Mouse (Mus musculus): Measurements from ENCODE around the gene Tent5c. TPM values are rescaled to one million over a fixed set of nuclear protein-coding genes. Genes with fewer than 3 reads are reported as not detected.

The Tent5c gene
- polyA plus RNA-seq, 1 experiment from 2014 or later = 22.6 TPM

DNA sequence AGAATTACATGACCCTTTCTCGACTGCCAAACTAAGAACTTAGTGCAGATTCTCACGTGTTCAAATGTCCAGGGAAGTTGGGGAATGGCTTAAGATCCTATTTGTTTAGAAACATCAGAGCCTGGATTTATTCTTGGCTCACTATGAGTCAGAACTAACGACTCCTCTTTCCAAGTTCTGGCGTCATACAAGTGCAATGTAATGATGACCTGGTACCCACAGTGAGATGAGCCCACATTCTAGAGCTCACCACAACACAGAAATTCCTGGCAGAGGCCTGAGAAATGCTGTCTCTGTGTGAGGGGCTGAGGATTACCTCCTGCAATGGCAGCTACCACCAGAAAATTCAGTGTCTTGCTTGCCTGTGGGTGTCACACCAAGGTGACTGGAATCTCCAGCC lies 18.1 kb upstream of the Tent5c start:
- Histone ChIP-seq H3K9me3 (no peaks in the 10 kb centered on the region), H3K4me1 (no peaks in the 10 kb centered on the region), H3K27me3 (replicated peaks) (no peaks in the 10 kb centered on the region), H3K4me3 (replicated peaks) (no peak overlapping the region), H3K9ac (no peak overlapping the region), H3K4me2 (no peak overlapping the region), H3K27ac (no peak overlapping the region), H3K36me3 (no peaks in the 10 kb centered on the region)
- WGBS = 55% methylated on average over 4 of the region's 4 CpGs
- ATAC-seq (ENCODE audit: insufficient read depth, low FRiP score, low read depth) = no peak

DNA sequence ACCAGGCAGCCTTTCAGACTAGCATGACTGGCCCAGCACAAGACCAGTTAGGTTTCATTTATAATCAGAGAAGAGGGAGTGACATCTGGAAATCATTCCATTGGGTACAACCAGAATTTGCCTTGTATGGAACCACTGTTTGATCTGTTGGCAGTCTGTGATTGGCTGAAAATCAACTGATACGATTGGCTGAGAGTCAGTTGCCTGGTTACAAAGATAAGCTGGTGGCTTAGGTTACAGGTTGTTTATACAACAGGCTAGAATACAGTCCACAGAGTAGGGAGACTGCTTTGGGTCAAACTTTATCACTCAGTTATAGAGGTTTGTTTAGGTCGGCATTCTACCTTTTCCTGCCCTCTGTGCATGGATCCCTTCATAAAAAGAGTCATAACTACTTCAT lies 17.6 kb upstream of the Tent5c start:
- H3K9ac ChIP-seq = no peak overlapping the region
- H3K36me3 ChIP-seq = no peaks in the 10 kb centered on the region
- no peak overlapping the region for H3K27ac ChIP-seq
- no peaks in the 10 kb centered on the region for H3K9me3 ChIP-seq
- no peak for ATAC-seq (ENCODE audit: insufficient read depth, low FRiP score, low read depth)
- no peak overlapping the region for H3K4me3 ChIP-seq (replicated peaks)
- no peak overlapping the region for H3K4me2 ChIP-seq
- no peaks in the 10 kb centered on the region for H3K4me1 ChIP-seq
- H3K27me3 ChIP-seq (replicated peaks) = no peaks in the 10 kb centered on the region
- 40% methylated on average over 2 of the region's 2 CpGs for WGBS

DNA sequence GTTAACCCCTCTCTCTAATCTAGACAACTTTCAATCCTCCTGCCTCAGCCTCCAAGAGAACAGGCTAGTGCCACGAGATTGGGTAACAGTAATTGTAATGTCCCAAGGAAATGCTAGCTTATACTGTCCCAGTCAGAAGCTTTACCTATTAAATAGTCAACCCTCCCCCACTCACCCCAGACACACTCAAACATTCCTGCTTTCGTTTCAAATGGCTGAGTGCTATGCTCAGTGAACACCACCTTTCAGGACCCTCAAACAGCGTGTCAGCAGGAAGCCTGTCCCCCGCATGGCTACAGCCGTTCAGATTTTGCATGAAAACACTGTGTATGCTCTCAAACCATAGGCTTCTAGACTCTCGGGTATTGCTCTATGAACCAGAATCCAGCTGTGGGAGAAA lies 14.8 kb upstream of the Tent5c start:
- Histone ChIP-seq H3K9me3 (no peaks in the 10 kb centered on the region), H3K27me3 (replicated peaks) (no peaks in the 10 kb centered on the region), H3K4me3 (replicated peaks) (no peak overlapping the region), H3K4me1 (no peaks in the 10 kb centered on the region), H3K4me2 (no peak overlapping the region), H3K27ac (no peak overlapping the region), H3K9ac (no peak overlapping the region), H3K36me3 (no peaks in the 10 kb centered on the region)
- ATAC-seq (ENCODE audit: insufficient read depth, low FRiP score, low read depth) = no peak
- WGBS = 71% methylated on average over 6 of the region's 6 CpGs

DNA sequence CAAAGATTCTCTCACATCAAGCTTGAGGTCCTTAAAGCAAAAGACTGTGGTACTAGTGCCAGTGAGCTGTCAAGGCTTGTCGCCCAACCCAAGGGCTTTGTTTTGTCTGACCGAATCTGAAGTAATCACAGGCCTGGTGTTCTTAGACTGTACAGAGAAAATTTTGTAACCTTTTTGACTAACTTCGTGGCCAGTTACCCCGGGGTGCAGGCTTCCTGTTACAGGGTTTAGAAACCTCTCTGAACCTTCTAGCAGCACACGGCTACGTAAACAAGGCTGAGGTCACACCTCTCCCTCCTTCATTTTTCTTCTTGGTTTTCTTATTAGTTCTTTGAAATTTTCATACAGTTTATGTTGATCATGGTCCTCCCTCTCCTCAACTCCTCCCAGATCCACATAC lies 13.4 kb upstream of the Tent5c start:
- H3K9ac ChIP-seq = no peak overlapping the region
- no peak overlapping the region for H3K4me2 ChIP-seq
- no peaks in the 10 kb centered on the region for H3K4me1 ChIP-seq
- no peak for ATAC-seq (ENCODE audit: insufficient read depth, low FRiP score, low read depth)
- H3K27me3 ChIP-seq (replicated peaks) = no peaks in the 10 kb centered on the region
- no peak overlapping the region for H3K27ac ChIP-seq
- H3K4me3 ChIP-seq (replicated peaks) = no peak overlapping the region
- H3K36me3 ChIP-seq = no peaks in the 10 kb centered on the region
- 71% methylated on average over 6 of the region's 6 CpGs for WGBS
- H3K9me3 ChIP-seq = no peaks in the 10 kb centered on the region

DNA sequence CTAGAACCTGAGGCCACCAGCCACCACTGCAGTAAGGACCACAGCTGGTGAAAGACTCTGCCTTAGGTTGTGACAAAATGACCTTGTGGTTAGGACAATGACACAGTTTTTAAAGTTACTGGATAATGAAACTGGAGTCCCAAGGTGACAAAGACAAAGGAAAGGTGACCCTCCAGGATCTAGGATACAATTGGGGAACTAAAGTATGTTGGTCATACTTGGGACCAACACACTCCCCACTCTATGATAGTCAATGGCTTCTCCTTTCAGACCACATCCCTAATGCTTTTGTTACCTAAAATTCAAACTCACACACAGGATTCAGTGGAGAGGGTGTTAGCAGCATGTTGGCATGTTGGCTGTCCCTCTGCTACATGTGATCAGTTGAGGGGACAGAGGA lies 12.8 kb upstream of the Tent5c start:
- H3K9ac ChIP-seq = no peak overlapping the region
- no peaks in the 10 kb centered on the region for H3K4me1 ChIP-seq
- H3K4me2 ChIP-seq = no peak overlapping the region
- no peaks in the 10 kb centered on the region for H3K9me3 ChIP-seq
- H3K27me3 ChIP-seq (replicated peaks) = no peaks in the 10 kb centered on the region
- no peak overlapping the region for H3K27ac ChIP-seq
- H3K4me3 ChIP-seq (replicated peaks) = no peak overlapping the region
- no peaks in the 10 kb centered on the region for H3K36me3 ChIP-seq
- no peak for ATAC-seq (ENCODE audit: insufficient read depth, low FRiP score, low read depth)

DNA sequence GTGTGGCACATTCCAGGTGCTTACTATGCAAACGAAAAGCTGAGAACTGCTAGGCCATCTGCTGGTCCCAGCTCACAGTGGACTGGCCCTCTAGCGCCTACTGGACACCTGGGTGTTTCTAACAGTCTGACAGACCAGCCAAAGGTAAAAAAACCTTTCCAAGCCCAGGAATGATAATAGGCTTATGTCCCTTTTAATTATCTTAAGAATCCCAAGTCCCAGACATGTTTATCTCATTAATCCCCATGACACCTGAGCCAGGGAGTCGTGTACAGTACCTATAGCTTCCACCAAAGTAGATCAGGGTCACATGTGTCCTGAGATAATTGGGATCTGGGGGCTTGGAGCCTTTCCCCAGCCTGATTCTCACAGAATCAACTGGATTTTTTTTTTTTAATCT lies 7.0 kb upstream of the Tent5c start:
- Histone ChIP-seq H3K4me2 (no peak overlapping the region), H3K9me3 (no peaks in the 10 kb centered on the region), H3K4me3 (replicated peaks) (no peak overlapping the region), H3K36me3 (no peaks in the 10 kb centered on the region), H3K27me3 (replicated peaks) (no peaks in the 10 kb centered on the region), H3K27ac (no peak overlapping the region), H3K9ac (no peak overlapping the region), H3K4me1 (no peaks in the 10 kb centered on the region)
- 71% methylated on average over 3 of the region's 3 CpGs for WGBS
- no peak for ATAC-seq (ENCODE audit: insufficient read depth, low FRiP score, low read depth)

DNA sequence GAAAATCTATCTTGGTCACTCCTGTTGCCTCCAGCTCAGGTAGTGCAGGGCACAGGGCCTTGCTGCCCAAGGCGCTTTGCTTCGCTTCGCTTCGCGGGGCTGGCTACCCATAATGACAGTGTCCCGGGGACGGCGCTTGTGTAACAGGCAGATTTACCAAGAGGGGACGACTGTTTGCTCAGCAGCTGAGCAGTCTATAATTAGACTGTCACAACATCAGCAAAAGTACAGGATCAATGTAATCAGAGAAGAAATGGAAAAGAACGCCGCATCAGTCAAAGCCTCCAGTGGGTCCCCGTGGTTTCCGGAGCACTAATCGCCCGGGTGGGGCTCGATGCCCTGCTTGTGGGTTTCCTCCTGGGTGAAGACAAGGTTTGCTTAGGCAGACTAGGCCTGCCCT lies 6.3 kb upstream of the Tent5c start:
- Histone ChIP-seq H3K4me1 (0 out of 2 replicates have a peak, but pooled peaks cover 1% of the 10 kb centered on the region), H3K4me3 (replicated peaks) (no peak overlapping the region), H3K9me3 (no peaks in the 10 kb centered on the region), H3K27ac (no peak overlapping the region), H3K9ac (no peak overlapping the region), H3K4me2 (no peak overlapping the region), H3K27me3 (replicated peaks) (no peaks in the 10 kb centered on the region), H3K36me3 (no peaks in the 10 kb centered on the region)
- no peak for ATAC-seq (ENCODE audit: insufficient read depth, low FRiP score, low read depth)
- WGBS = 84% methylated on average over 16 of the region's 16 CpGs

DNA sequence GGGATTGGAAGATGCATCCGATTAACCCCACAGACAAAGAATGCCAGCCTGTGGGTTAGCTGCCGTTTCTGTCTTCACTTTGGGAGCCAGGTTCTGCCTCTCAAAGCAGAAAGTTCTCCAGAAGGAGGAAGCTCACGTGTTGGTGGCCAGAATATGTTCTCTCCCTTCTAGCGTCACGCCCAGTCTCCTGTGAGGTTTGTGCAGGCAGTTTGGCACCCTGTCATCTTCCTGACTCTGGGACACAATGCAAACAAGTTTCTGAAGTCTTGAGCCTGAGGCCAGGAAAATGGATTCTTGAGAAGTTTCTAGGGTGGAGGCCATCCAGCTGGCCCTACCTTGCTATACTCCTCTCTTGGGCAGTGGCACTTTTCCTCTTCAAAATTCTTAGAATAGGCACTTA lies 5.8 kb upstream of the Tent5c start:
- ATAC-seq (ENCODE audit: insufficient read depth, low FRiP score, low read depth) = no peak
- Histone ChIP-seq H3K4me1 (0 out of 2 replicates have a peak, but pooled peaks cover 6% of the 10 kb centered on the region), H3K9me3 (no peaks in the 10 kb centered on the region), H3K9ac (no peak overlapping the region), H3K4me2 (no peak overlapping the region), H3K36me3 (no peaks in the 10 kb centered on the region), H3K4me3 (replicated peaks) (no peak overlapping the region), H3K27ac (no peak overlapping the region), H3K27me3 (replicated peaks) (no peaks in the 10 kb centered on the region)
- 86% methylated on average over 5 of the region's 5 CpGs for WGBS

DNA sequence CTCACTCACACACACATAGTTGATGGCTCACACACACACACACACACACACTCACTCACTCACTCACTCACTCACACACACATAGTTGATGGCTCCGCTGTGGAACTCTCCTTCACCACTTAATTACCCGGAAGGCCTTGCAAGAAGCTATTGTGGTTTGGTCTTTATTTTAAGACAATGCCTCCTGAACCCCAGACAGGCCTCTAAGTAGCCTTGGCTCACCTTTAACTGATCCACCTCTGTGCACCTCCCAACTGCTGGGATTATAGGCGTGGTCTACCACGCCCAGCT lies 831 bp upstream of the Tent5c start:
- Histone ChIP-seq H3K36me3 (no peaks in the 10 kb centered on the region), H3K4me2 (peak overlapping the region; percentile 99), H3K27me3 (replicated peaks) (peaks cover 8% of the 10 kb centered on the region; the same call in 1 of the 2 replicates), H3K27ac (no peak overlapping the region), H3K4me3 (replicated peaks) (peak overlapping the region; percentile 69), H3K9me3 (no peaks in the 10 kb centered on the region), H3K4me1 (peaks cover 13% of the 10 kb centered on the region; the same call in 1 of the 2 replicates), H3K9ac (0 out of 2 replicates have a peak overlapping the region, but pooled peaks have one; percentile 57)
- no peak for ATAC-seq (ENCODE audit: insufficient read depth, low FRiP score, low read depth)
- 21% methylated on average over 4 of the region's 4 CpGs for WGBS

DNA sequence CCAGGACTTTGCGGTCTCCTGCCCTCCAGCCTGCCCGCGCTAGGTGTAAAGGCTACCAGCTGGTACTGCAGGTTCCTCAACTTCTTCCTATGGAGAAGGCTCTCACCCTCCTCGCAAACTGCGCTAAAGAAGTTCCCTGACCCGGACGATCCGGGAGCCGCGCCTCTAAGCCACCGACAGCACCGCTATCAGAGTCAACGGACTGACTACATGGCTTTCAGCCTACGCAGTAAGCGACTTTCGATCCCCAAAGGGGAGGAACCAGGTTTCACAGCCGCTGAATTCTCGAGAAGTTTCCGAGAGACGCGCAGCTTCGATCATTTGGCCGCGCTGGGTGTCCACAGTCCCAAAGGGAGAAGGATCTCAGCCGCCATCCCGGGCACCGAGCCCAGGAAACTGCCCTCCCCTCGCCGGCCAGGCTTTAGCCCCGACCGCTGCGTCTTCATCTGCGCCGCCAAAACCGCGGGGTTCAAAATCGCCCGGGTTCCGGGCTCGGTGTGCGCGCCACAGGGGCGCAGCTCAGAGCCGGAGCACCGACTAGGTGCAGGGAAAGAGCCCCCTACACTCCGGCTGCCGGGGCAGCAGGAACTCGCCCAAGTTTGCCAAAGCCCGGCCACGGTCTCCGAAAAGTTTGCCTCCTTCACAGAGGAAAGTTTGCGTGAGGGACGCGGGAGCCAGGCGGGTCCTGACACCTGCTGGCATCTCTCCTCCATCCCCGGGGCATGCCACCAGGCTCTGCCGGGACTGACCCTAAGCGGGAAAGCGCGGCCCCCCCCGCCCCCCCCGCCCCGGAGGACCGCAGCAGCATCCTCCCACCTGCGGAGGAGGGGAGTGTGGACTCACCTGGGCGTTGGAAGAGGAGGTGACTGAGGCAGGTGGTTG lies 632 bp downstream of the Tent5c start:
- H3K4me1 ChIP-seq = peaks cover 13% of the 10 kb centered on the region; the same call in 1 of the 2 replicates
- H3K4me2 ChIP-seq = peak overlapping the region; percentile 99
- H3K27me3 ChIP-seq (replicated peaks) = peaks cover 8% of the 10 kb centered on the region; the same call in 1 of the 2 replicates
- no peak overlapping the region; the same call in 1 of the 2 replicates for H3K27ac ChIP-seq
- peak overlapping the region; percentile 69 for H3K4me3 ChIP-seq (replicated peaks)
- ATAC-seq (ENCODE audit: insufficient read depth, low FRiP score, low read depth) = peak; percentile 31
- H3K36me3 ChIP-seq = no peaks in the 10 kb centered on the region
- H3K9ac ChIP-seq = peak overlapping the region; percentile 17
- under 1% methylated on average over 64 of the region's 66 CpGs for WGBS
- no peaks in the 10 kb centered on the region for H3K9me3 ChIP-seq

DNA sequence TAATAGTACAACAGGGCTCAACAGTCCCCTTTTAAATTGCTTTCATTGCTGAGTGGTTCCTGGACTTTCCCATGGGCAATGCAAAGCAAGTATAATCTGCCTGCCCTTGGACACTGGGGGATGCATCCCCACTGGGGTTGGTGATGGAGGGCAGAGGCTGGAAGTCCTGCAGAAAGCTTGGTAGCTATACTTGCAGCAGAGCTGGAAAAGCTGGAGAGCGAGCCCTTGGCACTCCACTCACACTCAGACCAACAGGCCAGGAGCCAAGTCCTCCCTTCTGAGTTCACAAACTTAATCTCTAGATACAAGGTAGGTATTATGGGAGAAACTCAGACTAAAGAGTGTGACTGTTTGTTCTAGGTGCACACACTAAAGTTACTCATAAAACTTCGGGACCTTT lies 2.1 kb downstream of the Tent5c start:
- no peaks in the 10 kb centered on the region for H3K9me3 ChIP-seq
- H3K27me3 ChIP-seq (replicated peaks) = peaks cover 8% of the 10 kb centered on the region; the same call in 1 of the 2 replicates
- no peak overlapping the region for H3K27ac ChIP-seq
- peak overlapping the region; percentile 69 for H3K4me3 ChIP-seq (replicated peaks)
- WGBS = 70% methylated on average over 2 of the region's 2 CpGs
- no peak overlapping the region for H3K9ac ChIP-seq
- ATAC-seq (ENCODE audit: insufficient read depth, low FRiP score, low read depth) = no peak
- H3K36me3 ChIP-seq = no peaks in the 10 kb centered on the region
- peaks cover 13% of the 10 kb centered on the region; the same call in 1 of the 2 replicates for H3K4me1 ChIP-seq
- peak overlapping the region; percentile 99; the same call in 1 of the 2 replicates for H3K4me2 ChIP-seq

DNA sequence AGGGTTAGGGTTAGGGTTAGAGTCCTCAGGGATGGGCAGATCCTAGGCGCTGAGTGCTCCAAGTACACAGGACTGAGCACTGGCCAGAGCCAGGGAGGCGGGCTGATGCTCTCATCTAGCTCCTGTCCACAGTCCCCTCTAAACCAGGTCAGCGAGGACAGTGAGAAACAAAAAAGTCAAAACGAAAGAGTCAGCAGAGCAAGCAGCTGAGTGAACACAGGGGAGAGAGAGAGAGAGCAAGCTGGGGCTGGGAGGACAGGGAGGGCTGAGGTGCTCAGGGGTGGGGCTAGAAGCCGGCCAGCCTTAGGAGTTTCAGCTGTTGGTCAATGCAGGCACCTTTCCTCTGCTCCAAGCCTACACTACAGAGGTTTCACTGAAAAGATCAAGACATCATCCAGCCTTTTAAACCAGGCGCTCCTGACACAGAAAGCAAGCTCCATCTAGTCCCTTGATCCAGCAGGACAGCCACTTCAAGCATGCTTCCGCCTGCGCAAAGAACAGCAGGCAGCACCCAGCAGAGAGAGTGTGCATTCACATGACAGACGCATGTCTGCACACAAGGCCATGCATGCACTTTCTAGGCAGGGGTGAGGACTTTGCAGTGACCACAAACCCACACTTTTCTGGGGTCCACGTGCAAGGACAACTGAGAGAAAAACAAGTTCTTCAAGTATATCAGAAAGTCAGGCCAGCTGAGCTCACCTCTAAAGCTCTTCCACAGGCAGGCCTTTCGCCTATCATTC lies 3.6 kb downstream of the Tent5c start:
- H3K9ac ChIP-seq = no peak overlapping the region
- peaks cover 8% of the 10 kb centered on the region; the same call in 1 of the 2 replicates for H3K27me3 ChIP-seq (replicated peaks)
- H3K36me3 ChIP-seq = no peaks in the 10 kb centered on the region
- no peaks in the 10 kb centered on the region for H3K9me3 ChIP-seq
- no peak overlapping the region for H3K27ac ChIP-seq
- H3K4me3 ChIP-seq (replicated peaks) = peak overlapping the region; percentile 13; the same call in 1 of the 2 replicates
- 51% methylated on average over 11 of the region's 11 CpGs for WGBS
- ATAC-seq (ENCODE audit: insufficient read depth, low FRiP score, low read depth) = no peak
- H3K4me2 ChIP-seq = peak overlapping the region; percentile 30; the same call in 1 of the 2 replicates
- H3K4me1 ChIP-seq = peaks cover 13% of the 10 kb centered on the region; the same call in 1 of the 2 replicates
